Mouse (Mus musculus): ENCODE data around the gene Vsx1.

The Vsx1 gene

DNA sequence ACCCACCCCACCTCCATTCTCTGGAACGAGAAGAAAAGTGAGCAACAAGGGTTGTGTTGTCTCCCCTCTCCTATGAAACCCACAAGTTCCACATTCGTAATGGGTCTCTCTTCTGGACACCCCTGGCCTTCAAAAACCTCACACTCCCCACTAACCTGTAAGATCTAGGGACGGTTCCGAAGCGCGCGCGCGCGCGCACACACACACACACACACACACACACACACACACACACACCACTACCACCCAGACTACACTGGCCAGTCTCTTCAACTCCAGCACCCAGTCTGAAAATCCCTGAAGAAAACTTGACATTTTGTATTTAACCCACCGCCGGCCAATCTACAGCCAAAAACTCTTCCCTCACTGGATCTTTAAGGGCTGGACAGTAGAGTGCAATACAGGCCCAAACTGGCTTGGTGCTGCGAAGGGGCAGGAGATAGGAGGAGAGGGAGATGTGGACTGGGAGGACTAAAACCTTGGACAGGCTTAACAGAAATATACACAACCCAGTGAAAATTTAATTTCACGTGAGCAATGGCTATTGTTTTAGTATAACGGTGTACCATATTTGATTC lies at the start of gene Vsx1:
Gene Vsx1, minus strand, starts transcription at position 138 of the 578 bp plus-strand sequence.
- no peak for DNase-seq

DNA sequence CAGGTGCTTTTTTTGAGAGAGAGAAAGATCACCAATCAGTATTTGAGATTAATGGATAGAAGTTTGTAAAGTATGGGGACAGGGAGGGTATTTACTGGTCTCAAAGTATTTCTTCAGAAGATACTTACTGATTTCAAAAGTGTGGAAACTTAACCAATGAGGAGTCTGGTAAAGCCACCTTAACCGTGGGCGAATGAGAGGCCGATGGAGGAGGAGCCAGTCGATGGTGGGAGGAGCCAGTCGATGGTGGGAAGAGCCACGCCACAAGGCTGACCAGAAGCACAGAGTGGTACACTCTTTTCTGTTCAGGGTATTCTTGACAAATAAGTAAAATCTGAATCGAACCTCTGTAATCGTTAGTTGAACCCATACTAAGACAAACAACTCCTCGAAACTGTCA lies 48.7 kb upstream of the Vsx1 start:
- DNase-seq, result no peak

DNA sequence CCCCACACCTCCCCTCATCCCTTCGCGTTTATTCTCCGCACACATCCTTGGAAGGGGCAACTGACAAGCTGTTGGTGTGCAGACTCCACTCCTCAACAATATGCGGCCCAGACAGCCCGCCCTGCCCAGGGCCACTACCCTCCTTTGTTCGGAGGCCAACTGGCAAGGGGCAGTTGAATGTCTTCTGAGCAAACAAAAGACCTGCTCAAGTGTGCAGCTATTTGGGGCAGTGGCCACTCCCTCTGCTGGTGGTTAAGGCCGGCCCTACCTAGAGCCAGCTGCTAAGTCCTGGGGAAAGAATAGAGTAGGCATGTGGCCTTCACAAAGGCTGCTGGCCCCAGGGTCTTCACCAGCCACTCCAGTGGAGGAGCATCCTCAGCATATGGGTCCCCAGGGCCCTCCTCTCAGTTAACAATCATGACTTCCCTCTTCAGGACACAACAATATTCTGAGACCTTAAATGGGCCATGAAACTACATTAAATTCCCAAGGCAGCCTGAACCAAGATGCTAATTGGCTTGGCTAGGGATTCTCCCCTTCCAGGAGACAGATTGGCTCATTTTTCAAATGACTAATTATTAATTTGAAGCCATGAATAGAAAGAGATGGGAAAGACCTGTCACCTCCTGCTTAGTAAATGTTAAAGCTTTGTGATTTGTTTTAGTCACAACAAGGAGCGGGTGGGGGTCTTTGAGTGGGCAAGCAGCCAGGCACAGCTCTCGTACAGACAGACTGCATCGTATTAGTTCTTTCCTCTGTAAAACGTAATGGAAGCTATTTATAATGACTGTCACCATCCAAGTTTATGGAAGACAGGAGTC lies 46.8 kb upstream of the Vsx1 start:
- no peak for DNase-seq

GRCm38 (mm10) chr2:150712167-150712674 lies 23.1 kb upstream of the Vsx1 start:
- no peak for DNase-seq

DNA sequence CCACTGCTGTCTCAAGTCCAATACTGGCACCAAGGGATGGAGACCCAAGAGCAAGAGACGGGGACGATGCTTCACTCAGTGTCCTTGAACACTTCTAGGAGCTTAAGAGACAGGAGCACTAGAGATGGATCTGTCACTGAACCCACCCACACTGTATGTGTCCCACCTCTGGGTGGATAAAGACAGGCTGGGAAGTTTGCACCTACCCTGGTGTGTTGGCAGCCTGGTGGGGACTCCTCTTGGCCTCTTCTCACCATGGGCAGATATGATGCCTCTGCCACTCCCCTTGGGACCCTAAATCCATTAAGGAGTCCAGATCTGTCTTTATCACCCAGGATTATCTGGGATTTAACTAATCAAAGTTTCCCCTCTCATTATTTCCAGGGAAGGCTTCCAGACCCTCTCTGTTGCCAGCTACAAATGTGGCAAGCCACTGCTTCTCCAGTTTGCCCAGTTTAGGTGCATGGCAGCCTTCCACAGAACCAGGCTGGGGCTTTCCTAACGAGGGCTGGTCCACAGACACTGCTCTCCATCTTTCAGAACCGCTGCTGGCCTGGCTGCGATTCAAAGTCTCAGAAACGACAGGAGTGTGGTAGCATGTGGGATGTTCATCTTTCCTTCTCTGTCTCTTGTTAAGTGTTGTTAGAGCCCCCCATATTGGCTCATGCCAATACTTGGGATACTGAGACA lies 2.5 kb upstream of the Vsx1 start:
- no peak for DNase-seq

DNA sequence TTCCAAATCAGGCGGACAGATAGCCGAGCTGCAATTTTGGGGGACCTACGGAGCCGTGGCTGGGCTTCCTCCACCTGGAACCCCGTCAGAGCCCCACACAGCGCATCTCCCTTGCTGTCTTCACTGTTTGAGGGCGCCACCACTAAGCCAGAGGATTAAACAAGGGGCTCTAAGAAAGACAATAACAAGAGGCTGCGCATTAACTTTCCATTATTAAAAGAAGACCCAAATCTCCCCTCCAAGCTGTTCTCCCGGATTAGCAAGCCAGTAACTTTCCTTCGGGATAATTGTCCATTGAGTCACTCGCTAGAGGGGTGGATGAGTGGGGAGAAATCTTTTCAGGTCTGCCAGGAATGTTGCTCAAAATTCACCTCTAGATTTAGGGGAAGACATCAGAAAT lies 1.1 kb upstream of the Vsx1 start:
- DNase-seq, result no peak

DNA sequence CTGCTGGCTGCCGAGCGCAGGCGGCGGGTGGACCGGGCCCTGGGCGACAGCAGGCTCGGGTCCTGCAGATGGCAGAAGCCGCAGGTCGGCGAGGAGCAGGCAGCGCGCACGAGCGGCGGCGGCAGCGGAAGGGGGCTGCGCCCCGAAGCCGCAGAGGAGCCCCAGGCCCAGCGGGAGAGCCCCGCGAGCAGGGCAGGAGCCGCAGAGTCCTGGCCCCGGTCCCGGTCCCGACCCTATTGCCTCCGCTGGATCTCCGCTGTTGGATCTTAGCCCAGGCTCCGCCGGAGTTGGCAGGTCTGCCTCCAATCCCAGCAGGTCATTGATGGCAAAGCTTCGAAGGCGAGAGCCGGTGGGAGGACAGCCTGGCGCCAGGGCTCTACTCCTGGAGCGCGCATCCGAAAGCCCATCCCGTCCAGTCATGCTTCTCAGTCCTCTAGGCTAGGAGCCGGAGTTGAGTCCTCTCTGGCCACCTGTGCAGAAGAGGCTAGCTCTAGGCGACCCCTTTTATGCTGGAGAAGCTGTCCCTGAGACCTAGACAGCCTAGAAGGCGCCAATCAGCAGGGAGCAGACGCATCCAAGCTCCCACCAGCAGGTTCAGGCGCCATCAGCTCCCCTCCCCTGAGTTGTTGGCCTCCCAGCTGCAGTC lies 496 bp downstream of the Vsx1 start:
- no peak for DNase-seq

DNA sequence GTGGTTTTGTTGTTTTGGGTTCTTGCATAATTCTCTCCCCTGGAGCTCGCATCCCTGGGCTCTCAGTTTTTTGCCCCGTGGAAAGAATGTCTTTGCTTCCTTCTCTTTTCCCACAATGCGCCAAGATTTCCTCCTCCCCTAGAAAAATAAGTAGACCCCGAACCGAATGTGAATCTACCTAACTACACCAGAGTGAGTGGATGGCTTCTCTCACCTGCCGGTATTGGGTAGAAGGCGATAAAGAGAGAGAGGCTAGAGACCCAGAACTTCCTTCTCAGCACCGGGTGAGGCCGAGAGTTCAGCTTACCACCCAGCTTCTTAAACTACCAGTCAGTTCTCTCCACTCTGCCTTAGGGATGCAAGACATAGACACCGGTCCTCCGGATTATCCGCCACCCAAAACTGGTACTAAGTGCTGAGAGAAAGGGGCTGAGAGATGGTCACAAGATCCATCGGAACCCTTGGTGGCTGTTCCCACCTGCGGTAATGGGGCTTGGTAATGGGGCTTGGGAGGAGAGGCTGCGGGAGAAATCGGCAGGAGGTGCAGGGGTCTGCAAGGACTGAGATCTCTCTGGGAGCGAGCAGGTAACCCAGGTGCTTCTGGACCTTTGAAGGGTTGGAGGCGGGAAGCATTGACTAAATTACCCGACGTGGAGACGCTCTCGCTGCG lies 1.2 kb downstream of the Vsx1 start:
- no peak for DNase-seq

GRCm38 (mm10) chr2:150685389-150685788 lies 3.8 kb downstream of the Vsx1 start:
- DNase-seq, result no peak

- no peak for DNase-seq
Observed at GRCm38 (mm10) chr2:150684451-150684850, 4.7 kb downstream of the Vsx1 start.

- no peak for DNase-seq
Observed at GRCm38 (mm10) chr2:150681581-150681980, 7.6 kb downstream of the Vsx1 start.

DNA sequence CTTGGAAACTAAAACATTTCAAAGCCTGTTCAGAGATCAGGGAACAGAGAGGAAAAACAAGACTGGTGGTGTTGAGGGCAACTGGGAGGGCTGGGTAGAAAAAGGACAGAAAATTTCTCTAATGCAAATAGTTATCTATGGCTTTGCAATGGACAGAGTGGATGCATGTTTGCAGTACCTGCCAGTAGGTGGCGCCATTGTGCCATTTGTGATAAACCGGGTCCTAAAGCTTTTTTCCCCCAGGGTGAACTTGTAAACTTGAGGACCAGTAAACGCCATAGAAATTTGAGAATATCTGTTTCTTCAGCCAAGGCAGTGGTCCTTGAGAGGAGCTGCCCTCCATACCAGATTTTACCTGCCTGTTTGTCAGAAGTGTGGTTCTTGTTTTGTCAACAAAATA lies 10.8 kb downstream of the Vsx1 start:
- peak; percentile 87 to 88 for DNase-seq

- DNase-seq, result no peak
Observed at GRCm38 (mm10) chr2:150675525-150675924, 13.6 kb downstream of the Vsx1 start.

- DNase-seq, result peak; percentile 81 to 84
Observed at GRCm38 (mm10) chr2:150674900-150675299, 14.3 kb downstream of the Vsx1 start.

- peak; percentile 85 for DNase-seq
Observed at GRCm38 (mm10) chr2:150673929-150674328, 15.2 kb downstream of the Vsx1 start.

DNA sequence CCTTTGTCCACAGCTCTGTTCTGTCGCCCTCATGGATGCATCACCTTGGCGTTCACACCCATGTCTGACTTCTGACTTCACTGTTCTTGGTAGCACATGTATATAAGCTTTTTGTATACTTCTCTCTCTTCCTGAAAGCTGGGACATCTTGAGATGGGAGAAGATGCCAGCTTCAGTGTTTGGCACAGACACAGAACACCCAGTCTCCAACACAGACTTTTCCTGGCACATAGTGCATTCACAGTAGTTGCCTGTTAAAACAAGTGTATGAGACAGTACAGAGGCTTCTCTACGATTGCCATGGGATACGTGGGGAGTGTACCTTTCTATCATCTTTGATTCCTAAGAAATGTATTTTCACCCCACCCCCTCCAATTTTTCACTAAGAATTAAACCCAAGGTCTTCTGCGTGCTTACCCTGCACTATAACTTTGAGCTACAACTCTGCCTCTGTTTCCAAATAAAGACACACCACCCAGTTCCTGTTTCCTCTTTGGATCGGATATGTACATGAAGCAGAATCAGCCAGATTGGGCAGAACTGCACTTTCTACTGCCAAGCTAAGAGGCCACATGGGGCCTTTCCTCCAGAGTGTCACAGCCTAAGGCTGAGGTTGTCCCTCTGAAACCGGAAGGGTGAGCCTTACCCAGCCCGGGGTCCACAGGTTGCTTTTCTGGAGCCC lies 17.4 kb downstream of the Vsx1 start:
- DNase-seq, result no peak

GRCm38 (mm10) chr2:150670926-150671325 lies 18.2 kb downstream of the Vsx1 start:
- no peak for DNase-seq

GRCm38 (mm10) chr2:150669454-150670045 lies 19.6 kb downstream of the Vsx1 start:
- peak; percentile 67 to 69 for DNase-seq

GRCm38 (mm10) chr2:150668956-150669355 lies 20.2 kb downstream of the Vsx1 start:
- no peak for DNase-seq

GRCm38 (mm10) chr2:150667820-150668766 lies 21.1 kb downstream of the Vsx1 start, which contains the start of gene Acss1:
Gene Acss1 (minus strand): TSS chr2:150668500.
- peak; percentile 75 to 78 for DNase-seq
